8 mouse cellular contexts compared by ENCODE assay signal in genomic region chr9:70088041-70088785, GRCm38 (mm10). TPM values are rescaled to one million over a fixed set of nuclear protein-coding genes. Genes with fewer than 3 reads are reported as not detected.
DNase-seq lines count a peak whose midpoint lies in the region; ATAC-seq lines count a peak whose summit lies in the region.
"Had no signal": no experiment of that assay in that cellular context is flagged by ENCODE, and none has a peak within 500 bp of the region (broad histone marks: within the 10 kb centered on the region; RNA-seq: fewer than 3 reads in every experiment).

No protein-coding gene starts in this region.

- no peak for ATAC-seq in kidney, embryonic 14.5 days (ENCODE audit: low FRiP score, low TSS enrichment)
- ATAC-seq in erythroblast, adult 5-6 weeks (replicated peaks; ENCODE audit: low FRiP score, poor library complexity, severe bottlenecking): no peak

- DNase-seq in kidney, postnatal 10 days: peak; percentile 72
- peak; percentile 64 for DNase-seq in adrenal gland, postnatal 14 days
- DNase-seq in frontal cortex, postnatal 14 days (ENCODE audit: low spot score in 2 of 2): peak; percentile 40 to 45
- DNase-seq in lung, postnatal 14 days: peak; percentile 34
- no peak for DNase-seq in cerebellum, adult 11-12 months

- no peaks in the 10 kb centered on the region for H3K9me3 ChIP-seq in kidney, embryonic 14.5 days (ENCODE audit: control insufficient read depth, low read length)
- H3K9me3 ChIP-seq: limb, embryonic 12.5 days had no signal

- 0 out of 2 replicates have a peak, but pooled peaks cover 12% of the 10 kb centered on the region for H3K4me1 ChIP-seq in kidney, embryonic 14.5 days (ENCODE audit: control insufficient read depth, insufficient read depth, low read length)

- no peaks in the 10 kb centered on the region for H3K36me3 ChIP-seq in kidney, embryonic 14.5 days (ENCODE audit: control insufficient read depth, insufficient read depth, low read length)
- H3K36me3 ChIP-seq: limb, embryonic 12.5 days had no signal

- WGBS in kidney, embryonic 14.5 days: 74% methylated on average over 19 of the region's 19 CpGs

- H3K9ac ChIP-seq in kidney, embryonic 14.5 days (ENCODE audit: low read depth, low read length): no peak overlapping the region
- H3K9ac ChIP-seq: limb, embryonic 12.5 days had no signal

- H3K27ac ChIP-seq in kidney, embryonic 14.5 days (ENCODE audit: low read depth, low read length): no peak overlapping the region
- H3K27ac ChIP-seq: limb, embryonic 12.5 days had no signal

- H3K4me2 ChIP-seq in kidney, embryonic 14.5 days (replicated peaks; ENCODE audit: low read depth, low read length): no peak overlapping the region
- H3K4me2 ChIP-seq: limb, embryonic 12.5 days had no signal

- H3K27me3 ChIP-seq in kidney, embryonic 14.5 days (ENCODE audit: control insufficient read depth, insufficient read depth, low read length): no peaks in the 10 kb centered on the region
- H3K27me3 ChIP-seq: limb, embryonic 12.5 days had no signal

- no peak overlapping the region for H3K4me3 ChIP-seq in kidney, embryonic 14.5 days (ENCODE audit: low read length)
- H3K4me3 ChIP-seq: limb, embryonic 12.5 days had no signal

RNA-seq across cellular contexts. Expression of gene Gcnt3, which starts 50.3 kb away (rescaled TPM):
- polyA plus RNA-seq in kidney, embryonic 14.5 days (2014; fragmentation: Nextera tagmentation; extraction: Ambion mirVana): 1.3 and 1.5 TPM in 2 replicates
- total RNA-seq in adrenal gland, postnatal 14 days (2021): not detected in 2 replicates
- total RNA-seq in erythroblast, adult 5-6 weeks (2015; ENCODE audit: low replicate concordance): not detected in 2 replicates
- total RNA-seq in erythroblast, adult 5-6 weeks (2017; ENCODE audit: low replicate concordance): not detected in 2 replicates
- polyA plus RNA-seq: limb, embryonic 12.5 days had no signal

RNA-seq across cellular contexts. Expression of gene Fam81a, which starts 54.1 kb away (rescaled TPM):
- 10.9 and 13.0 TPM in 2 replicates for polyA plus RNA-seq in kidney, embryonic 14.5 days (2014; fragmentation: Nextera tagmentation; extraction: Ambion mirVana)
- 3.4 and 3.5 TPM in 2 replicates for total RNA-seq in adrenal gland, postnatal 14 days (2021)
- total RNA-seq in erythroblast, adult 5-6 weeks (2015; ENCODE audit: low replicate concordance): not detected in 2 replicates
- not detected in 2 replicates for total RNA-seq in erythroblast, adult 5-6 weeks (2017; ENCODE audit: low replicate concordance)
